Mouse (Mus musculus): ENCODE data around the gene Cfap126. TPM values are rescaled to one million over a fixed set of nuclear protein-coding genes. Genes with fewer than 3 reads are reported as not detected.

Gene Cfap126
- polyA plus RNA-seq, 1 experiment = 1.2 TPM

DNA sequence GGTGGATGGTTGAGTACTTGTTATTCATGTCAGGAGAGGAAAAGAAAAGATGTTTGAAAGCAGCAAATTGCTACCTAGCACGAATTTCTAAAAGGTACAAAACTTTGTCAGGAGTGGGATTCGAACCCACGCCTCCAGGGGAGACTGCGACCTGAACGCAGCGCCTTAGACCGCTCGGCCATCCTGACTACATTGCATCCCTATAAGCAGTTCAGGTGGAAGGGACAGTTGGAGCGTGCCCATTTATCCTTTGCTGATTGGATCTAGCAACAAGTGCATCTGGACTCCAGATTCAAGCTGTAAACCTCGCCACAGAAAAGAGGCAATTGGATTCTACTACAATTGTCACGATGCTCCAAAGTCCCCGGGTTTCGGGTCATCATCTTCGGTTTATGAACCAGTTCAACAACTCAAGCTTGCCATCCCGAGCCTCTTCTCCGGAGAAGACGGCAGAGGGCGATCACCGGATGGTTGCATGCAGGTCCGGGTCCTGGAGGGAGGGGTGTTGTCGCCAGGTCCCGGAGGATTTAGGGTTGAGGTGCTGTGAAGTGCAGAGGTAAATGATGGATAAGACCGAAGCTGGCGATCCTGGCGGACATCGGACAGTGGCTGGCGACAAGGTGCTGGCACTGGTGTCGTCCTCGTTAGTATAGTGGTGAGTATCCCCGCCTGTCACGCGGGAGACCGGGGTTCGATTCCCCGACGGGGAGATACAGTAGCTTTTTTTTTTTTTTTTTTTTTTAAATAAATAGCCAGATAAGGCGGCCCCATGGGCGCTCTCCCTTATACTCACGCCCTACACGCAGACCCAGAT lies 11.8 kb upstream of the Cfap126 start:
- Histone ChIP-seq H3K4me1 (ENCODE audit: control insufficient read depth, insufficient read depth, insufficient read length, low read length) (peaks cover 4% of the 10 kb centered on the region; the same call in 1 of the 2 replicates), H3K27ac (ENCODE audit: insufficient read depth, low read depth, low read length) (no peak overlapping the region)
- WGBS = under 1% methylated on average over 40 of the region's 40 CpGs

DNA sequence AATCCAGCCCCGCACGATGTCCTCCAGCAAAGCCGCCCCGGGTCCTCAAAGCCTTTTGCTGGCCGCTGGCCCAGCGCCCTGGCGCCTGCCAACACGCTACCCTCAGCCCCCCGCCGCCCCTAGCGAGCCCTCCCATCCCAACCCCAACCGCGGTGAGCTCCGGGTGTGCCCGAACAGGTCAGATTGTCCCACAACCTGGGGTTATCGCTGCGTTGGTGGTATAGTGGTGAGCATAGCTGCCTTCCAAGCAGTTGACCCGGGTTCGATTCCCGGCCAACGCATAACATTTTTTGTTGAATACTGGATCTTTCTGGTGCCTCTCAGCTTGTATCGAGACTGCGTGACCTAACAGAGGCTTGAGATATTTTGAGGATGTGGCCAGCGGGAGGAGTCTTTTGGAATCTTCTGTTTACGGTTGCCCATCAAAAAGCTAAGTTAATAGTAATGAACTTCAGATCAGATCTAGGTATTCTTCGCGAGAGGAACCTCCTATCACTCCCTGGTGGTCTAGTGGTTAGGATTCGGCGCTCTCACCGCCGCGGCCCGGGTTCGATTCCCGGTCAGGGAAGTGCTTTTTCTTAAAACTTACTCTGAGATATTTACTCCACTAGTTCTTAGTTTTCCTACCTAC lies 11.1 kb upstream of the Cfap126 start:
- H3K36me3 ChIP-seq (ENCODE audit: control insufficient read depth, insufficient read depth, low read length) = no peaks in the 10 kb centered on the region
- no peak for TF ChIP-seq POLR2A (IDR thresholded peaks at IDR 0.05; ENCODE audit: low read depth, low read length)
- TF ChIP-seq CTCF (IDR thresholded peaks at IDR 0.05; ENCODE audit: extremely low read depth, insufficient read length, insufficient replicate concordance, low read depth, low read length) = no peak
- under 1% methylated on average over 35 of the region's 35 CpGs for WGBS
- H3K4me1 ChIP-seq (ENCODE audit: control insufficient read depth, insufficient read depth, insufficient read length, low read length) = peaks cover 4% of the 10 kb centered on the region; the same call in 1 of the 2 replicates
- no peak overlapping the region for H3K27ac ChIP-seq (ENCODE audit: insufficient read depth, low read depth, low read length)
- H3K27me3 ChIP-seq (ENCODE audit: control insufficient read depth, insufficient read depth, low read length) = no peaks in the 10 kb centered on the region
- H3K4me3 ChIP-seq (ENCODE audit: low read depth, low read length) = peak overlapping the region; percentile 90

More for the DNA sequence above, 11.8 kb upstream of the Cfap126 start:
- H3K4me3 ChIP-seq (ENCODE audit: low read depth, low read length) = peak overlapping the region; percentile 90
- H3K27me3 ChIP-seq (ENCODE audit: control insufficient read depth, insufficient read depth, low read length) = no peaks in the 10 kb centered on the region
- H3K36me3 ChIP-seq (ENCODE audit: control insufficient read depth, insufficient read depth, low read length) = no peaks in the 10 kb centered on the region
- TF ChIP-seq CTCF (IDR thresholded peaks at IDR 0.05; ENCODE audit: extremely low read depth, insufficient read length, insufficient replicate concordance, low read depth, low read length) (no peak), POLR2A (IDR thresholded peaks at IDR 0.05; ENCODE audit: low read depth, low read length) (no peak)

DNA sequence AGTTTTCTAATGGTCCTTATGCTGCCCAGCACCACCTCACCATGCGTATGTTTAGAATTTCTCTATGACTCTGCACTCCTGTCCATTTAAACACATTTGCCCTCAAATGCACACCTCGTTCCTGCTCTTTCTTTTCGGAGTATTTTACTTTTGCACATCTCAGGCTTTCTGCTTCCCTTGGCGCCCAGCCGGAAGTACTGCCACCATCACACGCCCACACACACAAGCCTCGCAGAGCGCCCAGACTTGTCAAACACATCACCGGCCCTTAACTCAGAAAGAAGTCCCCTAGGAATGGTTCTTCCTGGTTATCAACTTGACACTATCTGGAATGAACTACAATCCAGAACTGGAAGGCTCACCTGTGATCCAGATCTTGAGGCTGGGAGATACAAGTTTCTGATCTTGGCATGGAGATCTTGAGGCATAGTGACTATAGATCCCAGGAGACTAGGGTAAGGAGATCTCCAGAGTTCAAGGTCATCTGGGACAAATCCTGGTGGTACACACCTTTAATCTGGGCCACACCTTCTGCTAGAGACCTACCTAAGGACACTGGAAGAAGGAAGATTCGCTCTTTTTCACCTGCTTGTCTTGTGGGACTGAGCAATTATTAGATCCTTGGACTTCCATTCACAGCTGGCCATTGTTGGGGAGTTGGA lies 10.4 kb upstream of the Cfap126 start:
- WGBS = 25% methylated on average over 10 of the region's 10 CpGs
- Histone ChIP-seq H3K4me3 (ENCODE audit: low read depth, low read length) (peak overlapping the region; percentile 22), H3K27ac (ENCODE audit: insufficient read depth, low read depth, low read length) (no peak overlapping the region), H3K27me3 (ENCODE audit: control insufficient read depth, insufficient read depth, low read length) (no peaks in the 10 kb centered on the region), H3K36me3 (ENCODE audit: control insufficient read depth, insufficient read depth, low read length) (no peaks in the 10 kb centered on the region), H3K4me1 (ENCODE audit: control insufficient read depth, insufficient read depth, insufficient read length, low read length) (peaks cover 4% of the 10 kb centered on the region; the same call in 1 of the 2 replicates)
- TF ChIP-seq CTCF (IDR thresholded peaks at IDR 0.05; ENCODE audit: extremely low read depth, insufficient read length, insufficient replicate concordance, low read depth, low read length) (no peak), POLR2A (IDR thresholded peaks at IDR 0.05; ENCODE audit: low read depth, low read length) (no peak)

DNA sequence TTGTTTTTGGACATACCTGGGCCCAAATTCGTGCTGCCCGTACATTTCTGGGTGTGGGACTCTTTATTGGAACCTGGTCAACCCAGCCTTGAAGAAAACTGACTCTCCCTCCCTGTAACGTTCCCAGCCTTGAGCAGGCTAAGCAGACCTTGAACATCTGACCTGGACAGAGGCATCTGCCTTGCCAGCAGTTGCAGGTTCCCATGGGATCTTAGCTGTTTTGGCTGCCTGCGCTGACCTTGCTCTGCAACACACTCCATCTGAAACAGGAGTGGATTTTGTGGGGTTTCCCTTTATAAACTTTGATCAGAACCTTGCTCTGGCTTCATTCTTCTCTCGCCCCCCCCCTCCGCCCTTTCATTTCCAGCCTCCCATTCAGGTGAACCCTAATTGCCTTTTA lies 8.5 kb upstream of the Cfap126 start:
- WGBS = 70% methylated on average over 6 of the region's 6 CpGs
- no peaks in the 10 kb centered on the region for H3K27me3 ChIP-seq (ENCODE audit: control insufficient read depth, insufficient read depth, low read length)

DNA sequence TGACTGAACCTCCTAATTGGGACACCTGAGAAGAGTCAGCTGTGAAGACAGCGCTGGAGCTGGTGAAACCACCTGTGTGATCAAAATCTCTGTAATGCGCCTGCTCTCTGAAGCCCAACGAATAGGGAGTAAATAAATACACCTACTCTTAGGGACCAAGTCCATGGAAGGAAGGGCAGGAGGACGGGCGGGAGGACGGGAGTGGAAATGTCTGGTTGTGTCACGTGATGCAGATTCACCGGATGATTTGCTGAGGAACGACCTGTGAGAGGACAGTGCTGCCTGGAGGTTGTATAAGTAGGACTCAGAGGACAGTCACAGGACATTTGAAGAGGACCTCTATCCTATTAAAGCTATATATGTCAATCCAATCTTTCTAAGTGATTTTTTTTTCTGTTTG lies 4.1 kb upstream of the Cfap126 start:
- WGBS = 36% methylated on average over 9 of the region's 9 CpGs
- TF ChIP-seq POLR2A (IDR thresholded peaks at IDR 0.05; ENCODE audit: low read depth, low read length) (no peak), CTCF (IDR thresholded peaks at IDR 0.05; ENCODE audit: extremely low read depth, insufficient read length, insufficient replicate concordance, low read depth, low read length) (no peak)
- H3K27ac ChIP-seq (ENCODE audit: insufficient read depth, low read depth, low read length) = no peak overlapping the region

More for the DNA sequence above, 8.5 kb upstream of the Cfap126 start:
- H3K4me1 ChIP-seq (ENCODE audit: control insufficient read depth, insufficient read depth, insufficient read length, low read length) = peaks cover 4% of the 10 kb centered on the region
- TF ChIP-seq CTCF (IDR thresholded peaks at IDR 0.05; ENCODE audit: extremely low read depth, insufficient read length, insufficient replicate concordance, low read depth, low read length) (no peak), POLR2A (IDR thresholded peaks at IDR 0.05; ENCODE audit: low read depth, low read length) (no peak)
- H3K27ac ChIP-seq (ENCODE audit: insufficient read depth, low read depth, low read length) = no peak overlapping the region
- no peak overlapping the region for H3K4me3 ChIP-seq (ENCODE audit: low read depth, low read length)
- H3K36me3 ChIP-seq (ENCODE audit: control insufficient read depth, insufficient read depth, low read length) = no peaks in the 10 kb centered on the region

DNA sequence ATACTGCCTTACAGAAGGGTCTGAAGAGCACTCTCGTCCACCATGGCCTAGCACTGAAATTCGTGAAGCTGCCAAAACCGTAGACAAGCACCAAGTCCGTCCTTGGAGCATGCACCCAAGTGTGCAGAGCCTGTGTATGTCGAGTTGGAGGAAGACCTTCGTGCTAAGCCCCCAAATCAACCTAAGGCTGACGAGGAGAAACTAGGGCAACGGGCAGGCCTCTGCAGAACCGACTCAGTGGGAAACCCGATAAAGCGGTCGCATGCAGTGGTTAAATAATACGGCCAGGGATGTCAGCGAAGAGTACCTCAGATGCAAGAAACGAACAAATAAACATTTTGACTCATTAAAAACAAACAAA lies 3.1 kb upstream of the Cfap126 start:
- no peaks in the 10 kb centered on the region for H3K36me3 ChIP-seq (ENCODE audit: control insufficient read depth, insufficient read depth, low read length)
- H3K4me3 ChIP-seq (ENCODE audit: low read depth, low read length) = peak overlapping the region; percentile 76; the same call in 1 of the 2 replicates
- WGBS = 34% methylated on average over 15 of the region's 15 CpGs
- H3K27ac ChIP-seq (ENCODE audit: insufficient read depth, low read depth, low read length) = no peak overlapping the region
- TF ChIP-seq POLR2A (IDR thresholded peaks at IDR 0.05; ENCODE audit: low read depth, low read length) = no peak
- no peaks in the 10 kb centered on the region for H3K27me3 ChIP-seq (ENCODE audit: control insufficient read depth, insufficient read depth, low read length)
- peaks cover 5% of the 10 kb centered on the region; the same call in 1 of the 2 replicates for H3K4me1 ChIP-seq (ENCODE audit: control insufficient read depth, insufficient read depth, insufficient read length, low read length)

More for the DNA sequence above, 4.1 kb upstream of the Cfap126 start:
- H3K27me3 ChIP-seq (ENCODE audit: control insufficient read depth, insufficient read depth, low read length) = no peaks in the 10 kb centered on the region
- peaks cover 5% of the 10 kb centered on the region; the same call in 1 of the 2 replicates for H3K4me1 ChIP-seq (ENCODE audit: control insufficient read depth, insufficient read depth, insufficient read length, low read length)
- no peak overlapping the region for H3K4me3 ChIP-seq (ENCODE audit: low read depth, low read length)
- H3K36me3 ChIP-seq (ENCODE audit: control insufficient read depth, insufficient read depth, low read length) = no peaks in the 10 kb centered on the region
